Mouse (Mus musculus): Measurements from ENCODE around the gene Stx8.

GRCm38 (mm10) chr11:68044181-68044580 lies 78.2 kb downstream of the Stx8 start:
- no peak for TF ChIP-seq POLR2A (IDR thresholded peaks at IDR 0.05; ENCODE audit: low read depth, low read length)
- no peak for TF ChIP-seq CTCF (IDR thresholded peaks at IDR 0.05; ENCODE audit: borderline replicate concordance, insufficient read depth, low read length)
